Mouse (Mus musculus) neutrophil, adult 5-6 weeks (primary cell): Measurements from ENCODE around the gene Paqr6. TPM values are rescaled to one million over a fixed set of nuclear protein-coding genes. Genes with fewer than 3 reads are reported as not detected.

Source experiments
- ATAC-seq: fragments of 151-379, 151-347 bp; 2 replicates; pipeline ENCODE4 v1.8.0; 2017; ENCODE audit warnings: mild to moderate bottlenecking, moderate TSS enrichment; ENCODE audit not compliant: insufficient number of reproducible peaks, poor library complexity, low FRiP score, severe bottlenecking; ENCODE audit errors: extremely low read depth
- total RNA-seq: library from RNA; stranded (forward); fragments of 200-1000 nt; gene quantifications from 2 replicates; pipeline ENCODE4 v1.2.3, GENCODE M21; 2017

Gene Paqr6
- total RNA-seq = 0.49 TPM in 1 of 2 replicates, not detected in the other

- ATAC-seq = no peak
Measured at GRCm38 (mm10) chr3:88364337-88364736, at the start of gene Paqr6. TSS of gene Paqr6 (plus strand) at chr3:88364584.

- ATAC-seq = peak; percentile 78
Measured at GRCm38 (mm10) chr3:88324951-88325405, 39.4 kb upstream of the Paqr6 start, which contains the start of gene Glmp. TSS of gene Glmp (plus strand) at chr3:88325023.

GRCm38 (mm10) chr3:88328956-88329355 lies 35.4 kb upstream of the Paqr6 start:
- no peak for ATAC-seq

- ATAC-seq = peak; percentile 40; the same call in 1 of the 2 replicates
Measured at GRCm38 (mm10) chr3:88331282-88331681, 33.1 kb upstream of the Paqr6 start.

GRCm38 (mm10) chr3:88334029-88334658 lies 30.2 kb upstream of the Paqr6 start:
- ATAC-seq = no peak

GRCm38 (mm10) chr3:88334902-88335435 lies 29.4 kb upstream of the Paqr6 start:
- ATAC-seq = no peak

GRCm38 (mm10) chr3:88335436-88336053 lies 28.8 kb upstream of the Paqr6 start:
- ATAC-seq = peak; percentile 31

GRCm38 (mm10) chr3:88336058-88337013 lies 28.0 kb upstream of the Paqr6 start, which contains the start of the genes Tmem79 and Smg5:
TSS of gene Tmem79 (minus strand) at chr3:88336148.
TSS of gene Smg5 (plus strand) at chr3:88336260.
- ATAC-seq = peak; percentile 93

- ATAC-seq = peak; percentile 14; the same call in 1 of the 2 replicates
Measured at GRCm38 (mm10) chr3:88337367-88338020, 26.9 kb upstream of the Paqr6 start.

GRCm38 (mm10) chr3:88338316-88338715 lies 26.1 kb upstream of the Paqr6 start:
- no peak for ATAC-seq

- no peak for ATAC-seq
Measured at GRCm38 (mm10) chr3:88339006-88339405, 25.4 kb upstream of the Paqr6 start.

- ATAC-seq = no peak
Measured at GRCm38 (mm10) chr3:88350732-88351131, 13.7 kb upstream of the Paqr6 start.

GRCm38 (mm10) chr3:88352907-88353306 lies 11.5 kb upstream of the Paqr6 start:
- ATAC-seq = no peak

GRCm38 (mm10) chr3:88354396-88355165 lies 9.8 kb upstream of the Paqr6 start:
- no peak for ATAC-seq

- no peak for ATAC-seq
Measured at GRCm38 (mm10) chr3:88359584-88359983, 4.8 kb upstream of the Paqr6 start.

- ATAC-seq = no peak
Measured at GRCm38 (mm10) chr3:88359989-88360388, 4.4 kb upstream of the Paqr6 start.

- ATAC-seq = no peak
Measured at GRCm38 (mm10) chr3:88361096-88361495, 3.3 kb upstream of the Paqr6 start.
